Mouse (Mus musculus) lung, adult 2 months (tissue): ENCODE measurements at regions not wholly inside any gene's neighbourhood (a gene's known extent, or its start where the extent isn't known, plus 50 kb on each side); places are given as distances from the start of the nearest gene placed in this dataset.

Experiments used
- CTCF ChIP-seq: fragments of 200-500 bp; IDR thresholded peaks from 2 replicates; pipeline ENCODE4 v1.5.1; 2011; ENCODE audit warnings: mild to moderate bottlenecking, low read length, control low read depth; ENCODE audit not compliant: insufficient read depth
- POLR2A ChIP-seq: fragments of 200-500 bp; IDR thresholded peaks from 2 replicates; pipeline ENCODE4 v1.6.1; 2011; ENCODE audit warnings: low read depth, mild to moderate bottlenecking, control low read depth, low read length, borderline replicate concordance; ENCODE audit errors: extremely low read depth

- TF ChIP-seq CTCF = no peak
- no peak for TF ChIP-seq POLR2A
Observed at GRCm38 (mm10) chr4:45583966-45584365, 51.7 kb upstream of the Shb start.
